Mouse (Mus musculus) small intestine, adult 2 months (tissue): ENCODE measurements around the gene Hoxc10. TPM values are rescaled to one million over a fixed set of nuclear protein-coding genes. Genes with fewer than 3 reads are reported as not detected.

ENCODE experiments used
- H3K27ac ChIP-seq: fragments of 200-500 bp; 2 replicates; pipeline ENCODE4 v1.5.1; 2012; ENCODE audit warnings: low read depth, low read length, control low read depth, inconsistent platforms; ENCODE audit not compliant: insufficient read depth
- H3K27me3 ChIP-seq: fragments of 200-500 bp; 2 replicates; pipeline ENCODE4 v1.6.1; 2012; ENCODE audit warnings: mild to moderate bottlenecking, moderate library complexity, low read length, inconsistent platforms; ENCODE audit not compliant: control insufficient read depth, insufficient read depth
- H3K36me3 ChIP-seq: fragments of 200-500 bp; 2 replicates; pipeline ENCODE4 v1.6.1; 2012; ENCODE audit warnings: mild to moderate bottlenecking, low read length, control low read depth, inconsistent platforms; ENCODE audit not compliant: control insufficient read depth, insufficient read depth
- H3K4me1 ChIP-seq: fragments of 200-500 bp; 2 replicates; pipeline ENCODE4 v1.6.1; 2012; ENCODE audit warnings: low read length, inconsistent platforms, mixed read lengths; ENCODE audit not compliant: control insufficient read depth, insufficient read depth, insufficient read length
- H3K4me3 ChIP-seq: fragments of 200-500 bp; 2 replicates; pipeline ENCODE4 v1.5.1; 2012; ENCODE audit warnings: low read depth, mild to moderate bottlenecking, control low read depth, inconsistent platforms, low read length, moderate library complexity
- CTCF ChIP-seq: fragments of 200-500 bp; IDR thresholded peaks from 2 replicates; pipeline ENCODE4 v1.5.1; 2012; ENCODE audit warnings: low read depth, mild to moderate bottlenecking, control low read depth, inconsistent platforms, low read length, moderate library complexity, mixed read lengths; ENCODE audit not compliant: insufficient replicate concordance, insufficient read length; ENCODE audit errors: extremely low read depth
- POLR2A ChIP-seq: fragments of 200-500 bp; IDR thresholded peaks from 2 replicates; pipeline ENCODE4 v1.6.1; 2012; ENCODE audit warnings: low read depth, mild to moderate bottlenecking, control low read depth, inconsistent platforms, low read length, moderate library complexity
- WGBS: fragments of 180-500 bp; shearing (Covaris S2); methylation state at CpG from one replicate; pipeline ENCODE4 v1.1.7; 2018; 5-methylcytosine and 5-hydroxymethylcytosine counted together
- polyA plus RNA-seq: library from polyadenylated mRNA; depleted of rRNA; stranded (reverse); fragments of >200 nt; gene quantifications from 2 replicates; pipeline ENCODE4 v1.2.3, GENCODE M21; 2012

Gene Hoxc10
- polyA plus RNA-seq, 1 experiment: not detected

- Histone ChIP-seq H3K27ac (no peak overlapping the region), H3K27me3 (peaks cover 85% of the 10 kb centered on the region), H3K4me1 (no peaks in the 10 kb centered on the region), H3K36me3 (no peaks in the 10 kb centered on the region), H3K4me3 (no peak overlapping the region)
- WGBS: 6% methylated on average over 50 of the region's 50 CpGs
- no peak for TF ChIP-seq POLR2A
- TF ChIP-seq CTCF: no peak
Measured at GRCm38 (mm10) chr15:102937036-102937666, 29.4 kb upstream of the Hoxc10 start.

GRCm38 (mm10) chr15:102939256-102940155, 27.1 kb upstream of the Hoxc10 start:
- Histone ChIP-seq H3K27me3 (peaks cover 76% of the 10 kb centered on the region), H3K4me1 (0 out of 2 replicates have a peak, but pooled peaks cover 2% of the 10 kb centered on the region), H3K4me3 (no peak overlapping the region), H3K27ac (no peak overlapping the region), H3K36me3 (no peaks in the 10 kb centered on the region)
- 7% methylated on average over 34 of the region's 34 CpGs for WGBS
- TF ChIP-seq POLR2A: no peak
- no peak for TF ChIP-seq CTCF

GRCm38 (mm10) chr15:102942739-102943467, 23.7 kb upstream of the Hoxc10 start:
- TF ChIP-seq POLR2A (no peak), CTCF (no peak)
- 0 out of 2 replicates have a peak, but pooled peaks cover 2% of the 10 kb centered on the region for H3K4me1 ChIP-seq
- H3K36me3 ChIP-seq: no peaks in the 10 kb centered on the region
- peaks cover 75% of the 10 kb centered on the region for H3K27me3 ChIP-seq
- 2% methylated on average over 51 of the region's 53 CpGs for WGBS
- H3K27ac ChIP-seq: no peak overlapping the region
- no peak overlapping the region for H3K4me3 ChIP-seq

GRCm38 (mm10) chr15:102943468-102943813, 23.2 kb upstream of the Hoxc10 start:
- WGBS: 13% methylated on average over 5 of the region's 5 CpGs
- Histone ChIP-seq H3K27ac (no peak overlapping the region), H3K27me3 (peaks cover 75% of the 10 kb centered on the region), H3K36me3 (no peaks in the 10 kb centered on the region), H3K4me3 (no peak overlapping the region), H3K4me1 (0 out of 2 replicates have a peak, but pooled peaks cover 2% of the 10 kb centered on the region)
- TF ChIP-seq CTCF: no peak
- TF ChIP-seq POLR2A: no peak

- no peak overlapping the region for H3K4me3 ChIP-seq
- no peak overlapping the region for H3K27ac ChIP-seq
- peaks cover 77% of the 10 kb centered on the region for H3K27me3 ChIP-seq
- WGBS: 17% methylated on average over 22 of the region's 22 CpGs
- no peaks in the 10 kb centered on the region for H3K36me3 ChIP-seq
- H3K4me1 ChIP-seq: 0 out of 2 replicates have a peak, but pooled peaks cover 2% of the 10 kb centered on the region
- TF ChIP-seq CTCF: no peak
- TF ChIP-seq POLR2A: no peak
Measured at GRCm38 (mm10) chr15:102945185-102946077, 21.2 kb upstream of the Hoxc10 start.

- Histone ChIP-seq H3K4me1 (0 out of 2 replicates have a peak, but pooled peaks cover 2% of the 10 kb centered on the region), H3K27ac (no peak overlapping the region), H3K36me3 (no peaks in the 10 kb centered on the region), H3K4me3 (no peak overlapping the region), H3K27me3 (peaks cover 80% of the 10 kb centered on the region)
- TF ChIP-seq POLR2A (no peak), CTCF (no peak)
- 7% methylated on average over 9 of the region's 9 CpGs for WGBS
Measured at GRCm38 (mm10) chr15:102947276-102947675, 19.3 kb upstream of the Hoxc10 start.
